Mouse (Mus musculus): ENCODE data around the gene 1700020N01Rik. TPM values are rescaled to one million over a fixed set of nuclear protein-coding genes. Genes with fewer than 3 reads are reported as not detected.

1700020N01Rik gene
- not detected for total RNA-seq (2021)

DNA sequence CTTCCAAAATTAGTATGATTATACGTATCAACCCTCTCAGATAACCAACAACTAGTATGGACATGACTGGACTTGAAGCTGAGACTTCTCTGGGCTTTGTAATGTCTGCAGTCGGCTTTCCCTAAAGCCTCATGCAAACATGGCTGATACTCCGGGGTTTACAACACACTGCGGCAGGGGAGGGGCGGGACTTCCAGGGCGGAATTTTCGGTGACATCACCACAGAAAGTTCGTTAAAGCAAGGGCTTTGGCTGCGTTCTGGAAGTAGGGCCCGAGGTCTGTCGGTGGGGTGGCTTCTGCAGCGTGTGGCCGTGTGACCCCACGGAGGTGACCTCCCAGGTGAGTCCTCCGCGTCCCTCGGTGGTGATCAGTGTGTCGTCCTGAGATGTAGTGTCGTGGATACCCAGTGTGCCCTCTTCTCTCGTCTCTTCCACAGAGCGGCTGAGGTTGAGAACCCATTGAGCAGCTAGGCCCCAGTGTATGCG lies at the start of gene 1700020N01Rik:
Gene 1700020N01Rik, plus strand, starts transcription at position 250 of the 485 bp plus-strand sequence.
- no peak for DNase-seq (ENCODE audit: extremely low spot score in 1 of 2, low spot score in 2 of 2)
- intact Hi-C loops (cut with DNase I): no loop called here

GRCm38 (mm10) chr10:21543576-21544278 lies 49.2 kb upstream of the 1700020N01Rik start:
- DNase-seq (ENCODE audit: extremely low spot score in 1 of 2, low spot score in 2 of 2): no peak
- intact Hi-C loops (cut with DNase I): no loop called here

DNA sequence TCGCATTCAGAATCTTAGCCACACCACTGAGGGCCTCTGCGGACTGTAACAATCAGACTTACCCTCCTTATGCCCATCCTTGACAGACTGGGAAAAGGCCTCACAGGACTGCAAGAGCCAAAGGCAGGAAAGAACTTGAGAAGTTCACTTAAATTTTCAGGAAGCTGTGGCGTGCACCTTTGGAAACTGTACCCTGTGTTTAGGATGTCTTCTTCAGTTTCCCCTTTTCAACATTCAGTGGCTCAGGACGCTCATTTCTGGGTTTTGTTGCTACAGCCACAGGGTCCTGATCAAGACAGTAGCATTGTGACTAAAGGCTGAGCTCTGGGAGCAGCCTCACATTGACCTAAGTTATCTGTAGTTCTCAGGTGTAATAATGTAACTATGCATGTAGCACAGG lies 48.2 kb upstream of the 1700020N01Rik start:
- intact Hi-C loops (cut with DNase I): no loop called here
- DNase-seq (ENCODE audit: extremely low spot score in 1 of 2, low spot score in 2 of 2): no peak

DNA sequence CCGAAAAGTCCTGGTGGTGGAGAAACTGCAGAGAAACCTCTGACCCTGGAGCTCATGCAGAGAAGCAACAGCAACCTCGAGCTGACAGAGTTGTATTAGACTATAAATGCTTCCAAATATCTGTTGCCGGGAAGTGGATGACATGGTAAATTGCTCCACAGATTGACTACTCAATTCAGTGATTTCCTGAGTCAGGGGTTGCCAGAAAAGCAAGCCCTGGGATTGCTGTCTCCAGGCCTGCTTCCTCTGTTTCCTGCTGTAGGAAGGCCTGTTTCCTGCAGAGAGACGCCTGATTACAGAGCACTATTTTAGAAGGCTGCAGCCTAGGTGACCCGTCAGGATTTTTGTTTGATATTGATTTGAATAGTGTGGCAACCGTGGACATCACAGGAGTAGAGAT lies 47.5 kb upstream of the 1700020N01Rik start:
- DNase-seq (ENCODE audit: extremely low spot score in 1 of 2, low spot score in 2 of 2): peak in 1 of 2 experiments; percentile 33
- intact Hi-C loops (cut with DNase I): no loop called here

- no peak for DNase-seq (ENCODE audit: extremely low spot score in 1 of 2, low spot score in 2 of 2)
- intact Hi-C loops (cut with DNase I): no loop called here
Measured at GRCm38 (mm10) chr10:21548871-21549505, 44.0 kb upstream of the 1700020N01Rik start.

GRCm38 (mm10) chr10:21552967-21553682 lies 39.8 kb upstream of the 1700020N01Rik start:
- DNase-seq (ENCODE audit: extremely low spot score in 1 of 2, low spot score in 2 of 2): no peak
- intact Hi-C loops (cut with DNase I): no loop called here

DNA sequence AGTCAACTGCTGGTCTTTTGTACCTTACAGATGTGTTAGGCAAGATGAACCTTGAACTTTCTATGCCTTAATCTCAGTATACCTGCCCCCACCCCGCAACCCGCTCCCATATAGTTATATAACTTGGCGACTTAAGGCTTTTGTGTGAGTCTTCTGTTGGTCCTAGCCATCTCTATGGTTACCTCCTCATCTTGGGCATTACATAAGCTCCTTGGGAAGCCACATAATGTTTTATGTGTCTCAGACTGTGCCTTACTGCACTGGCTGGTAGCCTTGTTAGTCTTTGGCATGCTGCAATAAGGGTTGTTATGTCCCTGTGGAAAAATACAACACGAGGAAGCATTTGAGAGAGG lies 39.3 kb upstream of the 1700020N01Rik start:
- intact Hi-C loops (cut with DNase I): no loop called here
- DNase-seq (ENCODE audit: extremely low spot score in 1 of 2, low spot score in 2 of 2): no peak

DNA sequence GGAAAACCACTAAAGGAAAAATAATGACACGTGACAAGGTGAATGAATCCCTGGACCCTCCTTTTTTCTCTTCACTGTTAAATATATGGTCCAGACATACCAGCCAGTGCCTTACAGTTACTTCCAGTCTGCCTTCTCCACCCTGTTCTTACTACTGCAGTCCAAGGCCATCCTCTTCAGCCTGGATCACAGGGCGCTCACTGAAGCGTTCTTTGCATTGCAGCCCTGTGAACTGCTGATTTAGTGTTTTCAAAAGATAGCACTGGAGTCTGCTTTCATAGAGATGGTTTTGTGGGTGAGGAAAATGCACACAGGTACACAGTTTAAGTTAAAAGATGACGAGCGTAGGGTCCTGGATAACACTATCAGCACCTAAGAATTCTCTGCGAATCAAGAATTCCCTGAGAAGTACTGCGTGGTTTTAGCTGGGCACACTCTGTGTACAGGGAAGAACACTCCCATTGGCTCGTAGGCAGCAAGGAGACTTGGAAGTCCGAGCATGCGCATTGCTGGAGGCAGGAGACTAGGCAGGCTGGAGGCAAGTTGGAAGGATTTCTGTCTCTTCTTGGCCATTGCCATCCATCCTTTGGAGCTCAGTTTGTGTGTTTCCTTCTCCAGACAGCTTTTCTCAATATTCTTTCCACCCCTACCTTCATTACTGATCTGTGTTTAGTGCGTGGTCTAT lies 37.9 kb upstream of the 1700020N01Rik start:
- intact Hi-C loops (cut with DNase I): no loop called here

DNA sequence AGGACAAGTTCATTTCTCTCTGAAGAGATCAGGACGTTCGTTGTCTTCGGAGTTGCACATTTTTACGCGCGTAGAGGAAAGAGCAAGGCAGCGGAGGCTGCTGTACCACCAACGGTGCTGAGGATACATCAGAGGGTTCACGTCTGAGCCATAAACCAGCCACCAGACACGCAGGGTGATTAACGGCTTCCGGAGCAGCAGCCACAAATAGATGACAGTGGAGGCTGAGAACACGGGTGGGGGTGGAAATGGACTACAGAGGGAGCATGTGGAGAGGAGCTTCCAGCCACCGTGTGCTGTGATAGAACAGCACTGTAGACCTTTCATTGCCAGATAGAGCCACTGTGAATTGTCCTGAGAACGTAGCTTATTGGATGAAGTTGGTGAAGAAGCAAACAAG lies 33.2 kb upstream of the 1700020N01Rik start:
- intact Hi-C loops (cut with DNase I): no loop called here
- DNase-seq (ENCODE audit: extremely low spot score in 1 of 2, low spot score in 2 of 2): no peak

More for the DNA sequence above, 37.9 kb upstream of the 1700020N01Rik start:
- no peak for DNase-seq (ENCODE audit: extremely low spot score in 1 of 2, low spot score in 2 of 2)

DNA sequence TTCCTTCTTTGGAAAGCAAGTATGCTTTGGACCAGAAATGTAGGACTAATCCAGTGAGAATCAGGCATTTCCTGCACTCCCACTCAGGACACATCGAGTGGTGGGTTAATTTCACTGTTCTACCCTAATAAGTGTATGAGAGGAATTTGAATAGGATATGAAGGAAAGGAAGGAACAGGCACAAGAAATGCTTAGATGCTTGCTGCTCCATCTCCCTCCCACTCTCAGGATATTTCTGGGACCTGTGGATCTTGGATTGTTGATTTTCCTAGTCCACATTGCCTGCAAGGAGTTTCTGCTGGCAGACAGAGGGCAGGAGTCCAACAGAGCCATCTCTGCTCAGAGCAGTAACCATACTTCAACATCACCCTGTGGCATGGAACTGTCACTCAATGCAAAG lies 31.8 kb upstream of the 1700020N01Rik start:
- intact Hi-C loops (cut with DNase I): no loop called here
- no peak for DNase-seq (ENCODE audit: extremely low spot score in 1 of 2, low spot score in 2 of 2)

DNA sequence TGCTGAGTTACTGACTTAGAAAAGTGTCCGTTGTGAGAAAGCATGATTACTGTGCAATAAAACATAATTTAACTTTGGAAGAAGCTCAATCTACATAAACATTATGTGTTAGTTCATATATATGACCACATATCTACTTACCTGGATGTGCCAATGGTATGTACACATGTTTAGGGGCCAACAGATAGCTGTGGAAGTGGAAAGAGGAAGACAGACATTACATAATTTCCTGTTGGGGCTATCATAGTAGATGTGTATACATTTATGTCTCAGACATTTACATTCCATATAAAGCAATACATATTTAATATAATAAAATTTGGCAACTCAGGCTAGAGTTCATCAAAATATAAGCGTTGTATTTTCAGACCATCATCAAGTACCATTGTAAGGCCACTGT lies 29.5 kb upstream of the 1700020N01Rik start:
- no peak for DNase-seq (ENCODE audit: extremely low spot score in 1 of 2, low spot score in 2 of 2)
- intact Hi-C loops (cut with DNase I): no loop called here

- DNase-seq (ENCODE audit: extremely low spot score in 1 of 2, low spot score in 2 of 2): no peak
- intact Hi-C loops (cut with DNase I): no loop called here
Measured at GRCm38 (mm10) chr10:21564189-21564588, 28.8 kb upstream of the 1700020N01Rik start.

GRCm38 (mm10) chr10:21566074-21566473 lies 26.9 kb upstream of the 1700020N01Rik start:
- intact Hi-C loops (cut with DNase I): no loop called here

GRCm38 (mm10) chr10:21571615-21572014 lies 21.3 kb upstream of the 1700020N01Rik start:
- no peak for DNase-seq (ENCODE audit: extremely low spot score in 1 of 2, low spot score in 2 of 2)
- intact Hi-C loops (cut with DNase I): no loop called here

More at GRCm38 (mm10) chr10:21566074-21566473, 26.9 kb upstream of the 1700020N01Rik start:
- no peak for DNase-seq (ENCODE audit: extremely low spot score in 1 of 2, low spot score in 2 of 2)

DNA sequence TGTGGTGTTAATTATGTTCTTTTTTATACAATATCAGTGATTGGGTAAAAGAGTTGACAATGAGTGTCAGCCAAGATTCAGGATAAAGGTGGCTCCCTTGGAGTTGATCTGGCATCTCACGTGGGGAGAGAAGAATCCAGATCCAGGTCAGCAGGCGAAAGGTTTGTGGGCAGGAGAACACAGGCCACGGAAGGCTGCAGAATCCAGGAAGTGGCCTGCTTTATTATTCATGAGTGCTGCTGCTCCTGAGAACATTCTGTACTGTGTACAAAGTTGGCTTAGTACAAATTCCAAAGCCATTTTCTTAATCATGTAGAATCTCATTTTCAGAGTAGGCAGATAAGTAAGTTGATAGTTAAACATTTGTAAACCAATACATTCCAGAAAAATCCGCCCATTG lies 19.2 kb upstream of the 1700020N01Rik start:
- intact Hi-C loops (cut with DNase I): no loop called here
- DNase-seq (ENCODE audit: extremely low spot score in 1 of 2, low spot score in 2 of 2): no peak

GRCm38 (mm10) chr10:21575806-21576378 lies 17.1 kb upstream of the 1700020N01Rik start:
- DNase-seq (ENCODE audit: extremely low spot score in 1 of 2, low spot score in 2 of 2): no peak
- intact Hi-C loops (cut with DNase I): no loop called here

GRCm38 (mm10) chr10:21577798-21578197 lies 15.1 kb upstream of the 1700020N01Rik start:
- DNase-seq (ENCODE audit: extremely low spot score in 1 of 2, low spot score in 2 of 2): no peak
- intact Hi-C loops (cut with DNase I): no loop called here

DNA sequence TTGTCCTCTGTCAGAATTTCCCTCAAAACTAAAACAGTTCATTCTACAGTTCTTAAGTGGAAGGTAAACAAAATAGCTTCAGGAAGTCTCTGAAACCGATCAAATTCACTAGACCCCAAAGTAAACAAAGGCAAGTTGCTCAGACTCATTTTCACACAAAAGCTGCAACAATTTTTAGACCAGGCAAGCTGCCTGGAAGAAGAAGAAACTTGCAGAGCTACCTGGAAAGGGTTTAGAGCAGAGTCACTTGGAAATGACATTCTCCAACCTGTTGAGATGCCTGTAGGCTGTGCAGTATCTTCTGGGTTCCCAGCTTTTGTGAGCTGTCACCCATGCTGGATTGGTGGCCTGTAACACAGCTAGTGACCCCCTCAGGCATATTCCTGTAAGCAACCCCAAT lies 11.4 kb upstream of the 1700020N01Rik start:
- no peak for DNase-seq (ENCODE audit: extremely low spot score in 1 of 2, low spot score in 2 of 2)
- intact Hi-C loops (cut with DNase I): no loop called here

- DNase-seq (ENCODE audit: extremely low spot score in 1 of 2, low spot score in 2 of 2): no peak
- intact Hi-C loops (cut with DNase I): no loop called here
Measured at GRCm38 (mm10) chr10:21587041-21587440, 5.9 kb upstream of the 1700020N01Rik start.
